Mouse (Mus musculus) heart, embryonic 14.5 days (tissue): ENCODE results near the gene Pde2a. TPM values are rescaled to one million over a fixed set of nuclear protein-coding genes. Genes with fewer than 3 reads are reported as not detected.

Experiments used
- ATAC-seq: fragments of 200-750 bp; cut with Nextera tagmentation; 2 replicates; pipeline ENCODE4 v1.8.0; 2017; ENCODE audit warnings: low read depth, moderate TSS enrichment; ENCODE audit not compliant: insufficient number of reproducible peaks, insufficient read depth, low FRiP score
- H3K27ac ChIP-seq, 2 experiments: fragments of 200-500 bp in 1 of 2; fragments of 300-500 bp in 1 of 2; sonication (generic) in 1 of 2; replicated peaks in 1 of 2; 2 replicates each; pipeline ENCODE4 v1.5.1; 2012 to 2014; ENCODE audit warnings: low read depth in 2 of 2, low read length in 2 of 2, control low read depth in 1 of 2, mild to moderate bottlenecking in 1 of 2, mixed read lengths in 1 of 2; ENCODE audit not compliant: control insufficient read depth in 1 of 2, insufficient read depth in 1 of 2
- H3K27me3 ChIP-seq: fragments of 300-500 bp; sonication (generic); 2 replicates; pipeline ENCODE4 v1.6.1; 2014; ENCODE audit warnings: mild to moderate bottlenecking, low read length, control low read depth; ENCODE audit not compliant: control insufficient read depth, insufficient read depth
- H3K36me3 ChIP-seq: fragments of 300-500 bp; sonication (generic); 2 replicates; pipeline ENCODE4 v1.6.1; 2014; ENCODE audit warnings: mild to moderate bottlenecking, control low read depth, low read length, mixed read lengths; ENCODE audit not compliant: control insufficient read depth, insufficient read depth
- H3K4me1 ChIP-seq, 2 experiments: fragments of 200-500 bp in 1 of 2; fragments of 300-500 bp in 1 of 2; sonication (generic) in 1 of 2; 2 replicates each; pipeline ENCODE4 v1.6.1; 2012 to 2014; ENCODE audit warnings: low read length in 2 of 2, control low read depth in 1 of 2, mixed read lengths in 1 of 2; ENCODE audit not compliant: control insufficient read depth in 2 of 2, insufficient read depth in 2 of 2
- H3K4me2 ChIP-seq: fragments of 300-500 bp; sonication (generic); 2 replicates; pipeline ENCODE4 v1.6.1; 2014; ENCODE audit warnings: mild to moderate bottlenecking, low read length
- H3K4me3 ChIP-seq, 2 experiments: fragments of 200-500 bp in 1 of 2; fragments of 300-500 bp in 1 of 2; sonication (generic) in 1 of 2; 2 replicates each; pipeline ENCODE4 v1.5.1; 2012 to 2014; ENCODE audit warnings: low read length in 2 of 2, mild to moderate bottlenecking in 2 of 2, control low read depth in 1 of 2, low read depth in 1 of 2, moderate library complexity in 1 of 2; ENCODE audit not compliant: control insufficient read depth in 1 of 2, insufficient read depth in 1 of 2
- H3K9ac ChIP-seq: fragments of 300-500 bp; sonication (generic); 2 replicates; pipeline ENCODE4 v1.6.1; 2014; ENCODE audit warnings: mild to moderate bottlenecking, low read length
- H3K9me3 ChIP-seq: fragments of 300-500 bp; sonication (generic); 2 replicates; pipeline ENCODE4 v1.6.1; 2016; ENCODE audit warnings: low read length, control low read depth; ENCODE audit not compliant: control insufficient read depth
- WGBS: fragments of 180-500 bp; shearing (Covaris S2); extraction: QIAGEN DNeasy Blood & Tissue Kit; methylation state at CpG from one replicate; pipeline ENCODE4 v1.1.7; 2014; 5-methylcytosine and 5-hydroxymethylcytosine counted together
- polyA plus RNA-seq: library from polyadenylated mRNA; unstranded; fragments of >200 nt; fragmentation: Nextera tagmentation; extraction: Ambion mirVana; gene quantifications from 2 replicates; pipeline ENCODE4 v1.2.1, GENCODE M21; 2014

The Pde2a gene
- polyA plus RNA-seq, 1 experiment from 2014 or later: 13.8 TPM

DNA sequence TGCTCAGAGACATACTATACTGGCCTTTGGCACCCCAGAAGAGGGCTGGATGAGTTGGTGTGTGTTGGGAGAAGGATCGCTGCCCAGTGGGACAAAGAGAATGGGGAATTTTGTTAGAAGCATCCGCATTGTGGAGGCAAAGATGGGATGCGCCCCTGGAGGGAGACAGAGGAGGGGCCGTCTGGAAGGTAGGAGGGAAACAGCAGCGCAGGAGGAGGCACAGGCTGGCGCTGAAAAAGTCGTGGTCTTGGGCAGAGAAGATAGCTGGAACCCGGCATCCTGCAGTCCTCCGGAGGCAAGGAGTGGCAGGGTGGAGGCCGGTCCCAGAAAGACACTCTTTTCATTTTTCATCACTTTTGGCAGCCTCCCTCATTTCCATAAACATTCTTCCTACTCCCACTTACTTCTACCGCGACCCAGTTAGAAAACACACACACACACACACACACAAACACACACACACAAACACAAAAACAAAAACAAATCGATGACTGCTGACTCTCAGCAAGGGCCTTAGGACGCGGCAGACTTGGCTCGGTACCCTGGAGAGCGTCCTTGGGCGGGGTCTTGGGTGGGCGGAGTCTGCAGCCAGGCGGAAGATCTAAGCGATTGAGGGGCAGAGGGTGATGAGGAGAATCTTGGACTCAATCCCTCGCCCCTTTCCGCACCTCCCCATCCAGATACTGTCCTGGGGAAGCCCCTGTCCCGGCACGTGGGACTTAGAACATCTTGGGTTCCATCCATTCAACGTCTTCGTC, 2.3 kb upstream of the Pde2a start:
- Histone ChIP-seq H3K4me1 (peaks cover 10 to 13% of the 10 kb centered on the region in 2 experiments), H3K4me3 (no peak overlapping the region), H3K9me3 (no peaks in the 10 kb centered on the region), H3K4me2 (no peak overlapping the region), H3K27me3 (peaks cover 46% of the 10 kb centered on the region), H3K9ac (no peak overlapping the region), H3K36me3 (no peaks in the 10 kb centered on the region), H3K27ac (no peak overlapping the region)
- ATAC-seq: no peak
- WGBS: 6% methylated on average over 27 of the region's 27 CpGs

DNA sequence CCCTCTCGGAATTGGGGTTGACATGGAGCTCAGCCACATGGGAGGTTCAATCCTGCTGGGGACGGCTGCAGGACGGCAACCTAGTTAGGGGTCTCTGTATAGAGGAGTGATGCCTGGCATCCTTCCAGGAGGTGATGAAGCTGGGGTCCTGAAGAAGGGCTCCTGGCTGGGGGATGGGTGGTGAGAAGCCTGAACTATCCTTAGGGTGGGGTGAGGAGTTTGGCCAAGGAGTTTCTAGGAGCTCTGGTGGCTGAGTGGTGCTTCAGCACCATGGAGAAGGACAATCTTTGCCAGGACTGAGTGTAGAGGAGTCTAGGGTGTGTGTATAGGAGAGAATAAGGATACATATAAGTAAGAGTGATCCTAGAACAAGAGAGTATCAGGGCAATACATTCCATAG, 578 bp downstream of the Pde2a start:
- Histone ChIP-seq H3K4me2 (no peak overlapping the region), H3K9ac (no peak overlapping the region), H3K4me1 (no peaks in the 10 kb centered on the region), H3K27me3 (peaks cover 53% of the 10 kb centered on the region), H3K27ac (no peak overlapping the region), H3K36me3 (no peaks in the 10 kb centered on the region), H3K9me3 (no peaks in the 10 kb centered on the region), H3K4me3 (no peak overlapping the region)
- ATAC-seq: no peak
- WGBS: 35% methylated on average over 3 of the region's 3 CpGs

DNA sequence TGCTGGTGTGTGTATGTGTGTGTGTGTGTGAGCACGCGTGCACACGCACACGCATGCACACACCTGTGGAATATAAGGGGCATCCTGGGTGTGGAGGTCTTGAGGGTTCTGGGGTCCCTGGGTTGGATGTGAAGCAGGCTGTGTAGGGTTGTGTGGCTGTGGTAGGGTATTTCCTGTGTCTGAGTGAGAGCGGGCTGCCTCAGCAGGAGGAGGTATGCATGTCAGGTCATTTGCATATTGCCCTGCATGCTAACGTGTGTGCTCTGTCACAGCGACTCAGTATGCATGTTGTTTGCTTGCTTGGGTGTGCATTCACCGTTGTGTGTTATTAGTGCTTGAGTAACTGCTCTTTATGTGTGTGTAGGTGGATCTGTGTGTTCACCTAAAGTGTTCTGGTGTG, 1.2 kb downstream of the Pde2a start:
- H3K4me3 ChIP-seq: no peak overlapping the region
- ATAC-seq: no peak
- H3K4me1 ChIP-seq: no peaks in the 10 kb centered on the region
- H3K27ac ChIP-seq: no peak overlapping the region
- peaks cover 47% of the 10 kb centered on the region for H3K27me3 ChIP-seq
- H3K9ac ChIP-seq: no peak overlapping the region
- no peaks in the 10 kb centered on the region for H3K36me3 ChIP-seq
- 75% methylated on average over 8 of the region's 8 CpGs for WGBS
- no peak overlapping the region for H3K4me2 ChIP-seq
- no peaks in the 10 kb centered on the region for H3K9me3 ChIP-seq

DNA sequence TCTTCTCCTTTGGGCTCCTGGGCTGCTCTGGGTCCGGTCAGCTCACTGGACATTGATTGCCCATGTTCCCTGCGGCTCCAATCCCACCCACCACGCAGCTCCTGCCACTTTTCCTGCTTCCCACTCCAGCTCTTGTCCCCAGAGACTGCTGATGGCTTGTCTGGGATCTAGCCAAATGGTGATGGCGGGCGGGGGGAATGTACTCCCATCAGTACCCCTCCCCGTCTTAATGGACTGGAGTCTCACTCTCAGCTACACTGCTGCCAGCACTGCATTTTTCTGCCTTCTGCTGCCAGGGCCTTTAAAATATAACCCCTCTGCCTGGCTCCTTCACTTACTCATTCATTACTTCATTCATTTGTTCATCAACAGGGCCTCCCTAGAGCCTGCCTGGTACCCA, 2.5 kb downstream of the Pde2a start:
- no peak overlapping the region for H3K9ac ChIP-seq
- H3K4me3 ChIP-seq: no peak overlapping the region
- no peak overlapping the region for H3K27ac ChIP-seq
- H3K4me2 ChIP-seq: no peak overlapping the region
- H3K27me3 ChIP-seq: peaks cover 38% of the 10 kb centered on the region
- WGBS: 66% methylated on average over 6 of the region's 6 CpGs
- H3K36me3 ChIP-seq: no peaks in the 10 kb centered on the region
- H3K9me3 ChIP-seq: no peaks in the 10 kb centered on the region
- no peak for ATAC-seq
- H3K4me1 ChIP-seq: no peaks in the 10 kb centered on the region

DNA sequence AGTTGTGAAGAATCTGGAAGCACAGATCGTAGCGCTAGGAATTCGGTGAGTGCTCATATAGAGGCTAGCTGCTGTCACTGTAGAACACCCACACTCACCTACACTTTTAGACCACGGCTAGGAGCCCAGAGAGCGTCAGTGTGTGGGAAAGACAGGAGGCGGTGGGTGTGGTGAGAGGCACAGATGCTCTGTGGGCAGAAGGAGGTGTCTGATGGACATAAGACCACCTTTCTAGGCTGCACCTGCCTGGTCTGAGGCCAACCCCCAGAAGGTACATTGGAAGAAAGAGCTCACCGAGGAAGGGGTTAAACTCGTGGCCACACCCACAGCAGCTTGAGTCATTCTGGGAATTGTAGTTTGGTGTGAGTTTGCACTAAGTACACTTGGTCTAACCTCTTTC, 5.2 kb downstream of the Pde2a start:
- Histone ChIP-seq H3K4me1 (no peaks in the 10 kb centered on the region), H3K27me3 (peaks cover 12% of the 10 kb centered on the region; the same call in 1 of the 2 replicates), H3K4me2 (no peak overlapping the region), H3K27ac (no peak overlapping the region), H3K9me3 (no peaks in the 10 kb centered on the region), H3K36me3 (no peaks in the 10 kb centered on the region), H3K4me3 (no peak overlapping the region), H3K9ac (no peak overlapping the region)
- no peak for ATAC-seq
- WGBS: 64% methylated on average over 8 of the region's 8 CpGs

DNA sequence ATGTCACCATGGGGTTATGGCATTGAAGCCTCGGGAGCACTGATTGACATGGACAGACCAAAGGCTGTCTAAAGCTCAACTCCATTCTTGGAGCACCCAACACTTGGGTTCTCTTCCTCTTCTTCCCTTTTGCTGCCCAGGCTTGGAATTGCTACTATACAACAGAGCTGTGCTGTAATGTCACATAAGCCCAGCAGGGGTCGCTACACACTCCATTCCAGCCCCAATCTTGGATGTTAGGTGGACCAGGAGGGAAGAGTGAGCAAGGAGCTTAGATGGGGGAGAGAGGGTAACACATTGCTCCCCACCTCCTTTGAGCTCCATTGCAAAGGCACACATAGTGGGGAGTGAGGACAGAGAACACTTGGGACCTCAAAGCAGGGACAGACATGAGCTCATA, 6.2 kb downstream of the Pde2a start:
- no peaks in the 10 kb centered on the region for H3K9me3 ChIP-seq
- H3K4me3 ChIP-seq: no peak overlapping the region
- H3K4me1 ChIP-seq: no peaks in the 10 kb centered on the region
- 13% methylated on average over 2 of the region's 2 CpGs for WGBS
- no peak overlapping the region for H3K27ac ChIP-seq
- H3K36me3 ChIP-seq: no peaks in the 10 kb centered on the region
- H3K4me2 ChIP-seq: no peak overlapping the region
- no peak overlapping the region for H3K9ac ChIP-seq
- peaks cover 9% of the 10 kb centered on the region; the same call in 1 of the 2 replicates for H3K27me3 ChIP-seq
- no peak for ATAC-seq

DNA sequence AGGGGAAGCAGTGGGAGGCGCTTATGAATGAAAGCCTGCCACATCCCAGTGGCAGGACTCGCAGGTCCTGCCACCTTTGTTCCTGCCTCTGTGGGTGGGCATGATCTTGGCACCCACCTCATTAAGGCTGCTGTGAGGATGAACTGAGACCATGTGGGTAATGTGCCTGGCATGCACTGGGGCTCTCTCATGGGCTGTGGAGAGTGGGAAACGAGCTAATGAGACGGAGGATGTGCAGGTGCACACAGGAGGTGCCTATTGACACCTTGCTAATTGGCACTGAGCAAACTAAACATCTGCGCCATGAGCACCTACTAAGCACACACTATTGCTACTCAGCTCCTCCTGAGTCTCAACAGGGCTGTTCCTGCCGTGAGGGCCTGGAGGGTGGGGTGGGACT, 13.5 kb downstream of the Pde2a start:
- H3K9ac ChIP-seq: no peak overlapping the region
- H3K4me3 ChIP-seq: no peak overlapping the region
- no peak for ATAC-seq
- H3K27ac ChIP-seq: no peak overlapping the region
- 0 out of 4 replicates have a peak, but pooled peaks cover 0 to 2% of the 10 kb centered on the region in 2 experiments for H3K4me1 ChIP-seq
- H3K36me3 ChIP-seq: no peaks in the 10 kb centered on the region
- no peak overlapping the region for H3K4me2 ChIP-seq
- no peaks in the 10 kb centered on the region for H3K9me3 ChIP-seq
- WGBS: 71% methylated on average over 6 of the region's 6 CpGs
- peaks cover under 1% of the 10 kb centered on the region; the same call in 1 of the 2 replicates for H3K27me3 ChIP-seq

DNA sequence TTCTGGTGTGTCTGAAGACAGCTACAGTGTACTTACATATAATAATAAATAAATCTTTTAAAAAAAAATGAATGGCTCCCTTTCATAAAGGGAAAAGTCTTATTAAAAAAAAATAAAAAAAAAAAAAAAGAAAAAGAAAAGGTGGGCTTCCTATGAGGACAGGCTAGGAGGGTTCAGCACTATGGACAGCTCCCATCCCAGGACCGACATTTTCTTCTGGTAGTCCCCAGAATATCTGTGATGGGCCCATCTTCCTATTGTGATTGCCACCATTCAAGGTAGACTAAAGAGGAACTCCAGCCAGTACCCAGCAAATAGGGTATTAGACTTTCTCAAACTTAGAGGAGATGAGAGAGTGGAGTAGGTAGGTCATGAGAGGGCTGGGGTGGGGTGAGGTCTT, 16.4 kb downstream of the Pde2a start:
- Histone ChIP-seq H3K4me2 (no peak overlapping the region), H3K9ac (no peak overlapping the region), H3K27ac (no peak overlapping the region), H3K4me1 (0 out of 4 replicates have a peak, but pooled peaks cover 0 to 2% of the 10 kb centered on the region in 2 experiments), H3K36me3 (no peaks in the 10 kb centered on the region), H3K4me3 (no peak overlapping the region), H3K9me3 (no peaks in the 10 kb centered on the region), H3K27me3 (peaks cover 13% of the 10 kb centered on the region)
- no peak for ATAC-seq
- 3% methylated on average over 1 of the region's 1 CpGs for WGBS
